Mouse (Mus musculus): ENCODE measurements around the gene Cstf1. TPM values are rescaled to one million over a fixed set of nuclear protein-coding genes. Genes with fewer than 3 reads are reported as not detected.

Cstf1 gene
- 23.5 and 27.0 TPM in 2 replicates for polyA plus RNA-seq (2021; fragmentation: Nextera tagmentation)
- long read RNA-seq, experiment 1, transcript Cstf1-201 (6 exons, 3,451 nt) = major isoform, 90 of 106 reads
- long read RNA-seq, experiment 1, partial matches to known transcripts = 3 of 106 reads
- long read RNA-seq, experiment 1, other reads (novel, unspliced or antisense) = 13 of 106 reads
- long read RNA-seq, experiment 2, transcript Cstf1-201 (6 exons, 3,451 nt) = major isoform, 30 of 53 reads
- long read RNA-seq, experiment 2, partial matches to known transcripts = 16 of 53 reads
- long read RNA-seq, experiment 2, other reads (novel, unspliced or antisense) = 7 of 53 reads

DNA sequence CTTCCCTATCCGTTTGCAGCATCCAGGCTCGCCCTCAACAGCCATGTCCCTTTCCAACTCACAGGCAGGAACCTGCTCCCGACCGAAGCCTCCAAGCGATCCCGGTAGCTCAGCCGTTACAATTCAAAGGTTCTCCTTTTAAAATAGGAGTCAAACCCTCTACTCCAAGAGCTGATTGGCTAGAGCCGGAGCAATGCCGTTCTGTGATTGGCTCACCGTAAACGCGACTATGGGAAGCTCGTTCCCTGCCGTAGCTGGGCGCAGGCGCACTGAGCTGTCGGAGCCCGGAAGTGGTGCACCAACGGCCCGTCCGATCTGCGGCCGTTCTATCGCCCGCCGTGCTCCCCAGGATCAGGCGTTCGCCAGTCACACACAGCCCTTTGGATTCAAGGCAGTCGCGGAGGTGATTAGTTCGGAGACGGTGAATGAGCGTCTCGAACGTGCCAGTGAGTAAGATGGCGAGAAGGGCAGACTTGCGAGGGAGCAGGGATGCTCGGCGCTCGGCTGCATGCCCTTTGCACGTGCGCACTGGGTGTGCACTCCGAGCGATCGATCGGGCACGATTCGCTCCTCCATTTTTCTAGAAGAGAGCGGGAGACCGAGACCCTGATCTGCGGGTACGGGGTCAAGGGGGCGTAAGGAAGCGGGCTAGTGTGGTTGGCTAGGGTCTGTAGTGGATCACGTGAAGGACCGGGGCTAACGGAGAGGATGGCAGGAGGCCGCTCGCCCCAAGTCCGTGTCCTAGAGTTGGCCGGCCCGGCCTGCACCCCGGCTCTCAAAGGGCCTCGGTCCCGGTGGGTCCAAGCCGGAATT, at the start of gene Cstf1, which contains the start of gene Aurka:
Gene Cstf1, plus strand, starts transcription at position 271 of the 813 bp plus-strand sequence.
Gene Aurka, minus strand, starts transcription at position 125 of the 813 bp plus-strand sequence.

DNA sequence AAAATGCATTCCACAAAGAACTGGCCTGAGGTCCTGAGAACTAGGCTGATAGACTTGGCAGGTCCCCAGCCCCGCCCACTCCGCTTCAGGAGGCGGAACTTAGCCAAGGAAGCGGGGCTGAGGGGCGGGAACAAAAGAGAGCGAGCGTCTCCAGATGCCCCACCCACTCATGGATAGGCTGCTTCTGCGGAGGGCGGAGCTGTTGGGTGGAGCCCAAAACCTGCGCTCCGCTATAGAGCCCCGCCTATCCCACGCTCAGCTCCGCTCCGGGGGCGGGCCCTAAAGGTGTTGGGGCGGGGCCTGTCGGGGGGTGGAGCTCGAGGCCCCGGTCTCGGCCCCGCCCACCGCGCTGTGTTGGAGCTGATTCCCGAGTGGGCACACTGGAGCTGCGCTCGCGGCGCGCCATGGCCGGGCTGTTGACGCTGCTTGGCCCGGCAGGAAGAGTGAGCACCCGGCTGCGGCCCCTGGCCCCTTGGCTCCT, 25.2 kb upstream of the Cstf1 start, which contains the start of gene Fam210b:
Gene Fam210b, plus strand, starts transcription at position 308 of the 481 bp plus-strand sequence.

DNA sequence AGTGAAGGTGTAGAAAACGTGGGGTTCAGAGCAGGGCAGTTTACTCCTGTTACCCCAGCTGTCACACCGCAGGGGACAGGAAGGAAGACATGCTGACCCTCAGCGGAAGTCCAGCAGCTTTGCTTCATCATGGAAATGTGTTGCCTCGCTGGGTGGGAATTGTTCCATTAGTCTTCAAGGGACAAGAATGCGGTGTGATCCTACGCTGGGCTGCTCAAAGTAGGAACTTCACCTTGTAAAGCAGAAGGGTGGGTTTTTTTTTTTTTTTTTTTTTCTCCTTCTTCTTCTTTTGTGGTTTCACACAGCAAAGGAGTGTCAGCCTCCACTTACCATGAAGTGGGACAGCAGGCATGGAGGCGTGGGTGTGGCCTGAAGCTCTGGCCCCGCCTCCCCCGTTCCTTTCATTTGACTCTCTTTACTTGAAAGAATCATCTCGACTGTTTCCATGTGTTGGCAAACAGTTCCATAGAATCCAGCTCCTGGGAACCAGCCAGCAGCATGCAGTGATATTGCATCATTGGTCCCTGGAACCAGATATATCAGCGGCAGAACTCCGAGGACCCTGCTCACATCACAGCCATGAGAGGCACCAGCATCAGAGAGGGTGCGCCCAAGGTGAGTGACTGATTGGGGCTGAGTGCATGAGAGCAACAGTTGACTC, 23.0 kb downstream of the Cstf1 start, which contains the start of gene Cass4:
Gene Cass4, plus strand, starts transcription at position 404 of the 661 bp plus-strand sequence.

Other genes starting within 250 kb of the Cstf1 start
- 0.10 and 0.14 TPM in 2 replicates for gene Mc3r, start 122.2 kb upstream of the Cstf1 start, polyA plus RNA-seq (2021; fragmentation: Nextera tagmentation)
- gene Fam210b, start 25.1 kb upstream of the Cstf1 start, polyA plus RNA-seq (2021; fragmentation: Nextera tagmentation) = 10.3 and 14.6 TPM in 2 replicates
- 1.0 and 1.2 TPM in 2 replicates for gene Aurka, start 146 bp upstream of the Cstf1 start, polyA plus RNA-seq (2021; fragmentation: Nextera tagmentation)
- gene Cass4, start 23.1 kb downstream of the Cstf1 start, polyA plus RNA-seq (2021; fragmentation: Nextera tagmentation) = 0.25 and 0.26 TPM in 2 replicates
- 77.6 and 78.7 TPM in 2 replicates for gene Rtf2, start 69.9 kb downstream of the Cstf1 start, polyA plus RNA-seq (2021; fragmentation: Nextera tagmentation)
- gene Gcnt7, start 87.9 kb downstream of the Cstf1 start, polyA plus RNA-seq (2021; fragmentation: Nextera tagmentation) = not detected in 2 replicates
- gene Fam209, start 101.8 kb downstream of the Cstf1 start, polyA plus RNA-seq (2021; fragmentation: Nextera tagmentation) = not detected in 2 replicates
- gene Tfap2c, start 178.9 kb downstream of the Cstf1 start, polyA plus RNA-seq (2021; fragmentation: Nextera tagmentation) = 0.04 TPM in 1 of 2 replicates, not detected in the other